Mouse (Mus musculus): Measurements from ENCODE around the gene Cpsf7.

The Cpsf7 gene

DNA sequence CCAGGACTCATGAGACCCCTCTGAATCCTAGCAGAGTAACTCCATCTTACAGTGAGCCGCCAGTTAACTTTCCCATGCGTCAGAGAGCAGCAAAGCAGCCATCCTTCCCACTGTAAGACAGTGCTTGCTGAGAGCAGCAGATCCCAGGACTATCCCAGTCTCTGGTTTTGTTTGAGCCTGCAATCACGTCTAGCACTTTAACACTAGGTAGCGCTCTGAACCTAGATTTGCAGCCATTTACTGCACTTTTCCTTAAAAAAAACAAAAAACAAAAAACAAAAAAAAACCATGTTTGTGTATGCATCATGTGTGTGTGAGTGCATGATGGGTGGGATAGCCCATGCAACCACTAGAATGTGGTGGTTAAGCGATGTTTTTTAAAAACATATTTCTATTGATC, 35.0 kb downstream of the Cpsf7 start:
- no peak for DNase-seq (ENCODE audit: low spot score in 2 of 2)

DNA sequence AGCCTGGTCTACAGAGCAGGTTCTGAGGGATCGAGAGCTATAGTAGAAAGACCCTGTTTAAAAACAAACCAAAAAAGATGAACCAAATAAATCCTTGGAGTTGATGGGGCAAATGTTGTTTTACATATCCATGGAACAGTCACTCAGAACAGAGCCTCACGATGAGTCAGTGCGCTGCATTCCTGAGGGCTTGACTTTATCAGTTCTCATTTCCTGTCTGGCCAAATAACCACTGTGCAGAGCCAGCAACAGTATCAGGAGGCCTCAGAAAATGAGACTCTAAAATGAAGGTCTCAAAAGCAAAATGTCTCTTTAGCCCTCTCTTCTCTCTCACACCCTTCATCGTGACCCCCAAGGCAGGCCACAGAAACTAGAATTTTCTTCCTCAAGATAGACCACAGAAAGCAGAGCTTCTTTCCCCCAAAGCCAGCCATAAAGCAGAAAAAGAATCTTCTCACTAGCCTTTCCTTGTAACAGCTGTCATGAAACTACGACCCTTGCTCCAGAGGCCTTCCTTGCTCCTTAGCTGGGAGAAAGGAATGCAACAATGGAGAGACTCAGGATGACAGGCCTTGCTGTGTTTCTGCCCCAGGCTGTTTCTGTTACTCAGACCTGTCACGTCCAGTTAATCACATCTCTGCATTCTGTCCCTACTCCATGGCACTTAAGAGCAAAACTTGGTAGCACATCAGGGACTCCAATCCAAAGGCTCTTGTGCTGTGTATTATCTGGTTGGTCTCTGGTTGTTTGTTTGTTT, 36.7 kb downstream of the Cpsf7 start:
- DNase-seq (ENCODE audit: low spot score in 2 of 2), result no peak

DNA sequence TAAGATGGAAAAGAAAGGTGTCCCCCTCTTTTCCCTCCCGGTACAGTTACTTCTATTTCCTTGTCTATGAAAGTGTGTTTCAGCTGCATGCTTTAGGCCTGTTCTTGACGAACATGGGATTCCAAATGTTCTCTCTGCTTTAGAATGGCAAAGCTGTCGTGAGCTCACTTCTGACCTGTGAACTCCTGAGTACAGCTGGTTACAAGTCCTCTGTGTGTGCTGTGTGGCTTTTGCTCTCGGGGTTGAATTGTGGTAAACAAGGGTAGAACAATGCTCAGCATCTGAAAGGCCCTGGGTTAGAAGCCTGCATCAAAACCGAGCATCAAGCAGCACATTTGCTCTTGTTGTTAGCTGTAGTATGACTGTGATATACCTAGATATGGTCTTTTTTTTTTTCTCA, 37.3 kb downstream of the Cpsf7 start:
- DNase-seq (ENCODE audit: low spot score in 2 of 2), result no peak

DNA sequence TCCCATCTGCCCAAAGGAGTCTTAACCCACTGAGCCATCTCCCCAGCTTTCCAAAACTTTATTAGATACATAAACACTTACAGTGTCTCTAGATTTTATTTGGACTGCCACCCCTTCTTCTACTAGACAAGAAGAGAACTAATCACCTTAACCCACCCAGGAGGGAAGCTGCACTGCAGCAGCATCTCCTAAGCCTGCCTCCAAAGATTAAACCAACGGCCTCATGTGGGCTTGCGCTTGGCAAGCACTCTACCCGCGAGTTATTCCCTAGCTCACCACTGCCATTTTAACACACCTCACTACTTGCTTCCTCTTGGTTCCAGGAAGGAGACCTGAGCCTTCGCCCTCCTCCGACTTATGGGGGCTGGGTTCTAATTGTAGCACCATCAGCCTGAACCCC, 39.2 kb downstream of the Cpsf7 start:
- no peak for DNase-seq (ENCODE audit: low spot score in 2 of 2)

DNA sequence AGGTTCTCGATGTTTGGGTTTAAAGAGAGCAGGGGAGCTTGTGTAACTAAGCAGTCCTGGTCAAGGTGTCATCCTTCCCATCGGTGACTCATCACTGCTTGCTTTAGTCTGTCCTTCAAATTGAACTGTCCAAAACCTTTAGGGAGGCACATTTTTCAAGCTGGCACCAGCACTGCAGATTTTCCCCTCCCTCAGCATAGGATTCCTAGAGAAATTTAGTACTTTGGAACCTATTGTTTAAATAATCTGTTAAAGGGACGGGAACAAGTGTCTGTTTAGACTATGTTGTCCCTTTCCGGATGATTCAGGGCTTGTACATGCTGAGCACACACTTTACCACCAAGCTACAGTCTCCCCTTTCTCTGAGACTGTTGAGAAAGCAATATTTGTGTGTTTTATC, 40.2 kb downstream of the Cpsf7 start:
- DNase-seq (ENCODE audit: low spot score in 2 of 2), result no peak

DNA sequence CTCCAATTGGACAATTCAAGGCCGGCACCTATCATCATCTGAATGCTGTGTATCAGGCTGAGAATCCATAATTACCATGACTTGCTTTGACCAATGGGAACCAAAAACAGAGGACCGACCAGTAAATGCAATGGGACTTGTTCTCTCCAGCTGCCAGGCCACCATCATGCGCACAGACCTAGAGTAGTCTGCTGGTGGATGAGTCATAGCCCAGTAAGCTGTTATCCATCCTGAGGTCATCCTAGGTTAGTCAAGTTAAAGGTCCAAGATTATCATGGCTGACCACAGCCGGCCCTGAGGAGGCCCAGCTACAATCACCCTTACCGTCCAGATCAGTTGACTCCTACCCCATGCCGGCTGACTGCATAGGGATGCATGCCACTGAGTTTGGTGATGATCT, 44.6 kb downstream of the Cpsf7 start:
- no peak for DNase-seq (ENCODE audit: low spot score in 2 of 2)

DNA sequence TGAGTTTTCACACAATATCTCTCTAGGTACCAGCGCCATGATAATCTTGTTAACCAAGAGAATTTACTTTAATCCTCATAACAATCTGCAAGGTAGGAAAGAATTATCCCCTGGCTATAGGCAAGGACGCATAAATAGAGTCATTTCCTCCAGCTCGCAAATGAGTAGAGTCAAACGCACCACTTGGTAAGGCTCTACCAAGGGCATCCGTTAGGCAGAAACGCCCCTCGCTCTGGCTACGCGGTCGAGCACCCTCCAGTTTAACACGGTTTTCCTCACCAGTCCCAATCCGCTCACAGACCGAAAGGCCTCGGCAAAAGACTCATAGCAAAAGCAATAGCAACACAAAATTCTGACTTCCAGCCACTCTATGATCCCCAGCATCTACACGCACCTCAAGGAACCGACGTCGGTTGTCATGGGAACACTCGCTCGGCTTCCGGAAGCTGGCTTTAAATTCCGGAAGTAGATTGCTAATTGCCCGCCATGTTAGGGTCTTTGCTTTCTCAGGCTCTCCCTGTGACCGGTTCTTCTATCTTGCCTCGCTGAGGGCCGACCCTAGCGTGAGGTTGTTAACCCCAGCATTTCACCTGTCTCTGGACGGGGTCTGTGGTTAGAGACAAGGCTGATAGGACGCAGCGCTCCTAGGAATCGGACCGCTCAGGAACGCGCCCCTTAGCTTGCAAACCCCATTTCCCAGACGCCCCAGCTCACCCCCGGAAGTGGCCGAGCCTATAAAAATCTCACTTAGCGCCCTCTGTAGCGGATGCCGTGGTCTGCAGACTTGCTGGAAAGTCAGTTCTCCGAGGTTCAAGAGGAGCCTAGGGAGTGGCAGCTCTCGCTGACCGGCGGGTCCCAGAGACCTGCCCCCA, 51.9 kb downstream of the Cpsf7 start, which contains the start of the genes Cyb561a3 and Tmem138:
Gene Cyb561a3, plus strand, starts transcription at position 483 of the 872 bp plus-strand sequence.
Gene Tmem138, minus strand, starts transcription at position 673 of the 872 bp plus-strand sequence.
- DNase-seq (ENCODE audit: low spot score in 2 of 2), result peak; percentile 83 to 89

DNA sequence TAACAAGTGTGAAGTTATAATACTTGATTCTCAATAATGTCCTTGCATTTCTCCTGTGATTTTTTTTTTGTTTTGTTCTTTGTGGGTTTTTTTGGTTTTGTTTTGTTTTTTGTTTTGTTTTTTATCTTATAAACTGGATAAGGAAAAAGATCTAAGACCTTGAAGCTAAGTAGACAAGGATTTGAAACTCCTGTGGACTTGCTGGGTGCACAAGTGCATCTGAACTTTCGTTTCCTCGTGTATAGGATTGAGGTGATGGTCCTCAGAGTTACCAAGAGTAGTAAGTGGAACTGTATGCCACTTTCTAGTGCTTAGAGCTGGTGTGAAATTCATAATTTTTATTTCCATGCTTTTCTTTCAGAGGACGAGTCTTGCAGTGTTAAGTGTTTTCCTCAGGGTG, 55.0 kb downstream of the Cpsf7 start:
- no peak for DNase-seq (ENCODE audit: low spot score in 2 of 2)

DNA sequence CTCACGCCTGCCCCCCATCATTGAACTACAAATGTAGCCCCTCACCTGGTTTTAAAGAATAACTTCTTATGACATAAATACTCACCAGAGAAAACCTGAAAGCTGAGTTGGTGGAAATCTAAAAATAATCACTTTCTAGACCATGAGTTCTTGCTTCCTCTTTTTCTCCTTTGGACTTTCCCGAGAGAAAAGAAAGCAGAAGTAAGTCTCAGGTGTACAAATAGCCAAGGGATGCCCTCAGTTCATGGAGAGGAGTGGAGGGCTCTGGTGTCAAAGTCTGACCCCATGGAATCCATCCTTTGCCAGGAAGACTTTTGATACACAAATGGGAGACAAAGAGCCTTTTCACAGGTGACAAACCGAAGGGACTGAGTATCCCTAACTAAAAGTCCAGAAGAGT, 55.7 kb downstream of the Cpsf7 start:
- DNase-seq (ENCODE audit: low spot score in 2 of 2), result no peak

DNA sequence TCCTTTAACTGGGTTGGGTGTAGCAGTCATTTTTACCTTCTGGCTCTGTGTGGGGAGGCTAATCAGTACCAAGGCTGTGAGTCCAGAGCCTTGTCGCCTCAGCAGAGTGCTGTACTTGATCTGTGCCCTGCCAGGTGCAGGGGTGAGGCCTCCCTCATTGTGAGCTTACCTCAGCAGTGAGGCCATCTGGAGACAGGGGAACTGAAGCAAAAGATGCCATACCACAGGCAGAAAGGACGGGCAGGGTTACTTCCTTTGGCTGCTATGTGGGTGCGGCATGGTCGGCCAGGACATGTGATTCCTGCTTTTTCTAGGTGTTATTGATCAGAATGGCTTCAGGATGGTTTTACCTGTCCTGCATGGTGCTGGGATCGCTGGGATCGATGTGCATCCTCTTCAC, 56.9 kb downstream of the Cpsf7 start:
- no peak for DNase-seq (ENCODE audit: low spot score in 2 of 2)

DNA sequence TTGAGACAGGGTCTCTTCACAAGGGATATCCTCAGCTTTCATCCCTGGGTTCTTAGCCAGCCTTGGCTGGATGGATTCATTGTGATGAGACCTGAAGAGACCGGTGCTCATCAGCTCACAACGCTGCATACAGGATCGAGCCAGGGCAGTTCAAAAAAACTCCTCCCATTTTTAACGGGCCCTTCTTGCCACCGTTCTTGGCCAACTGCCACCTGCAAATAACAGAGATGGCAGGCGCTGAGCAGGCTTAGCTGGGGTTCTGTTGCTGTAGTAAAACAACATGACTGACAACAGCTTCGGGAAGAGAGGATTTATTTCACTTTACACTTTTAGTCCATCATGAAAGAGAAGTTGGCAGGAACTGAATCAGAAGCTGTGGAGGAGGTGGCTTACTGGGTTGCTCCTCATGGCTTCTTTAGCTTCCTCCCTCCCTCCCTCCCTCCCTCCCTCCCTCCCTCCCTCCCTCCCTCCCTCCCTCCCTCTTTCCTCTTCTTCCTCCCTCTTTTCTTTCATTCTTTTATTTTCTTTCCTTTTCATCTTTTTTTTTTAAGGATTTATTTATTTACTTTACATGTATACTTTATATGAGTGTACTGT, 58.6 kb downstream of the Cpsf7 start:
- DNase-seq (ENCODE audit: low spot score in 2 of 2), result no peak

DNA sequence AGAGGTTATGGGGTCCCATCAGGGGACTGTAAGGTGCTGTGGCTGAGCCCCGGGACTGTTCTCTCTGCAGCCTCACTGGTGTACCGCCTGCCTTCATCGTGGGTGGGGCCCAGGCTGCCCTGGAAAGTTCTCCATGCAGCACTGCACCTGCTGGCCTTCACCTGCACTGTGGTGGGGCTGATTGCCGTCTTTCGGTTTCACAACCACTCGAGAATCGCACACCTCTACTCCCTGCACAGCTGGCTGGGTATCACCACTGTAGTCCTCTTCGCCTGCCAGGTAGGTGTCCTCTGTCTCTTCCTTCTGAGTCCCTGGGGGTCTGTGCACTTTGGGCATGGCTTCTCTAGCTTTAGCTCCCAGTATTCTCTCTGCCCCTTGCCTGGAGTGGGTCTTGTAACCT, 60.0 kb downstream of the Cpsf7 start:
- DNase-seq (ENCODE audit: low spot score in 2 of 2), result no peak

DNA sequence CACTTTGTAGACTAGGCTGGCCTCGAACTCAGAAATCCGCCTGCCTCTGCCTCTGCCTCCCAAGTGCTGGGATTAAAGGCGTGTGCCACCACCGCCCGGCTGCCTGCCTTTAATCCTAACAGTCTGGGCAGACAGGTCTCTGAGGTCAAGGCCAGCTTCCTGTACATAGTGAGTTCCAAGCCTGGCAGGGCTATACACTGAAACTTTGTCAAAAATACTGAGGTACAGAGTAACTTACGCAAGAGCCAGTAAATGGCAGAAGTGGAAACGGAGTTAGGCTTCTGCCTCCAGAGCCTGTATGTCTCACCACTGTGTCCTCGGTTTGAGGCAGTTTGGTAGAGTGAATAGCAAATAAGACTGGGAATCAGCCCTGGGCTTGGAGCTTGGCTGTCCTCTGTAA, 62.2 kb downstream of the Cpsf7 start:
- no peak for DNase-seq (ENCODE audit: low spot score in 2 of 2)

DNA sequence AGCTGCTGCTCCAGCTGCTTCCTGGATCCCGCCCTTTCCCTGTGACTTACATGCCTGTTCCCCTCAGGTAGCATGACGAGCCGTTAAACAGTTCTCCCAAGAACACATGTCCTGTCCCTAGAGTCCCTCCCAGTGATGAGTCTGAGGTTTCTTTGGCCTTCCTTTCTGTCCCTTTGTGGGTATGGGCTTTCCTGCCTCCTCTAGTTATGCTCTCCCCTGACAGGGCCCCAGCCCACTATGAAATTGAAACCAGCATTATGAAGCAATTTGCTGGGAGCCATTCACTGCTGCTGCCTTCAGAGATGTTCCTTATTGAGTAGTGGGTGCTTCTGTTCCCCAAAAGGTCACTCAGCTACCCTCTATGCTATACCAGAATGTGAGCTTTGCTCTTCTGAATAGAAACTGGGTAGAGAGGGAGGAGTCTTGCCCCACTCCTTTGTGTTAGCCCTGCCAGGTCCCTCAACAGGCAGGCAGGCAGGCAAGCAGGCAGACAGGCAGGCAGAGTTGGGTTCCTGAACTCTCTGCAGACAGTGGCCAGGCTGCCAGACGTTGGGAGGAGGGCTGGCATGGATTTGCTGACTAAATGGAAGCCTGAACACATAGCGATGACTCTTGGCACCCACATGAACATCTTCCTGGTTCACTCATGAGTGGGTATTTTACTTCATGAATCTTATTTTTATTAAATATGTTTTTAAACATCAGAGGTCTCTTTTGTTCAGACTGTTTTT, 64.2 kb downstream of the Cpsf7 start:
- no peak for DNase-seq (ENCODE audit: low spot score in 2 of 2)

DNA sequence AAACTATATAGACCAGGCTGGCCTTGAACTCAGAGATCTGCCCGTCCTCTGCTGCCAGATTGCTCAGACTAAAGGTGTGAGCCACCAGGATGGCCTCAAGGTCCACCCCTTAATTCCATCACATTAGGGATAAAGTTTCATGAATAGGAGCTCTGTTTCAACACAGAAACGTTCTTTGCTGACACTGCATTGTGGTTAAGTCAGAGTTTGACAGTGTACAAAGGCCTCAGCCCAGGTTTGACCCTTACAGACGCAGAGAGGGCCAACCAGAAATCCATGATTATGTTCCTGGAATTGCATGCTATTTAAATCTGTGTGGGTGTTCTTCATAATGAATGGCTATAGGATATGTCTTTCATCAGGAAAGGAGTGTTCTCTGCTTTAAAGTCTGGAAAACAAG, 65.2 kb downstream of the Cpsf7 start:
- DNase-seq (ENCODE audit: low spot score in 2 of 2), result no peak

DNA sequence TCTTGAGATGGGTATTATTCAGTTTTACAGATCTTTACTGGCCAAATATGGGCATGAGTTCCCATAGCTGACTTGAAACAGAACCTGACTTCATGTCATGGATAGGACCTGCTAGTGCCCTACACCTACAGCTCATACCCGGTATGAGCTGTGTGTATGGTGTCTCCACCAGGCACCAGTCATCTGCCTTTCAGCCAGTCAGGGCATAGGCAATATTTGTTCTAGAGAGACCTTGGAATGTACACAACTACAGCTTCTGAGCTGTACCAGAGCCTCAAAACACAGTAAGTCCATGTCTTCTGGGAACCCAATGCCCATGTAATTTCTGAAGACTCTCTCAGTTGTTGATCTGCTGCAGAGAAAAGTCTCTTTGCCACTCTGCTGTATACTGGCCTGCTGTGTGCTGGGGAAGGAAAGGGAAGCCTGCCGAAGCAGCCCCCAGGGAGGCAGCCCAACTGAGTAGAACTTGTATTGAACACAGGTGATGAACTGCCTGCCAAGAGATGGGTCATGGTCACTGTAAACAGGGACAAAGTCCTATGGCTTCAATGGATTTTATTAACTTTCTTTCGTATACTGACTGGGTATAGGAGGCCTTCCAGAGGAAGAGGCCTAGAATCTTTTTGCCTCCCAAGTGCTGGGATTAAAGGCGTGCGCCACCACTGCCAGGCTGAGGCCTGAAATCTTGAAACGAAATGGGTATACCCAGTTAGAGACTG, 66.8 kb downstream of the Cpsf7 start:
- DNase-seq (ENCODE audit: low spot score in 2 of 2), result no peak
